Mouse (Mus musculus): Measurements from ENCODE around the gene Pfn1. TPM values are rescaled to one million over a fixed set of nuclear protein-coding genes. Genes with fewer than 3 reads are reported as not detected.

The Pfn1 gene
- total RNA-seq (2021) = 100 to 1,000 TPM; 465 to 491 TPM
- long read RNA-seq, experiment 1, transcript Pfn1-201 (3 exons, 861 nt) = major isoform, 235 of 295 reads
- long read RNA-seq, experiment 1, partial matches to known transcripts = 10 of 295 reads
- long read RNA-seq, experiment 1, other reads (novel, unspliced or antisense) = 48 of 295 reads
- long read RNA-seq, experiment 2, transcript Pfn1-201 (3 exons, 861 nt) = major isoform, 186 of 253 reads
- long read RNA-seq, experiment 2, partial matches to known transcripts = 5 of 253 reads
- long read RNA-seq, experiment 2, other reads (novel, unspliced or antisense) = 62 of 253 reads

- peak; percentile 80 for DNase-seq
These were observed at the start of gene Pfn1 for GRCm38 (mm10) chr11:70654198-70654922. Gene Pfn1, minus strand, starts transcription at chr11:70654644.

DNA sequence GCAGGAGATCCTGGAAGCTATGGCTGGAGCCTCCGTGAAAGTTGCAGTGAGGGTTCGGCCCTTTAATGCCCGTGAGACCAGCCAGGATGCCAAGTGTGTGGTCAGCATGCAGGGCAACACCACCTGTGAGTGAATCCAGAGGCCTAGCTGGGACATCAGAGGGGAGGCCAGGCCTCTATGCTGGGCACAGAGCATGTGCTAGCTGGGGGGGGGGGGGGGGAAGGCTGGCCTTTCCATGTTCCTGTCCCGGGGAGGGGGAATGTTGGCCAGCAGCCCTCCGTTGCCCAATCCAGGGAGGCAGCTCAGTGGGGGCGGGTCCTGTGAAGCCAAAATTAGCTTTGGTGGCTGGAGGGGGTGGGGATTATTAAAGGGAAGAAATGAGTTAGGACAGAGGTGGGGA, 48.3 kb upstream of the Pfn1 start:
- DNase-seq = peak; percentile 41

DNA sequence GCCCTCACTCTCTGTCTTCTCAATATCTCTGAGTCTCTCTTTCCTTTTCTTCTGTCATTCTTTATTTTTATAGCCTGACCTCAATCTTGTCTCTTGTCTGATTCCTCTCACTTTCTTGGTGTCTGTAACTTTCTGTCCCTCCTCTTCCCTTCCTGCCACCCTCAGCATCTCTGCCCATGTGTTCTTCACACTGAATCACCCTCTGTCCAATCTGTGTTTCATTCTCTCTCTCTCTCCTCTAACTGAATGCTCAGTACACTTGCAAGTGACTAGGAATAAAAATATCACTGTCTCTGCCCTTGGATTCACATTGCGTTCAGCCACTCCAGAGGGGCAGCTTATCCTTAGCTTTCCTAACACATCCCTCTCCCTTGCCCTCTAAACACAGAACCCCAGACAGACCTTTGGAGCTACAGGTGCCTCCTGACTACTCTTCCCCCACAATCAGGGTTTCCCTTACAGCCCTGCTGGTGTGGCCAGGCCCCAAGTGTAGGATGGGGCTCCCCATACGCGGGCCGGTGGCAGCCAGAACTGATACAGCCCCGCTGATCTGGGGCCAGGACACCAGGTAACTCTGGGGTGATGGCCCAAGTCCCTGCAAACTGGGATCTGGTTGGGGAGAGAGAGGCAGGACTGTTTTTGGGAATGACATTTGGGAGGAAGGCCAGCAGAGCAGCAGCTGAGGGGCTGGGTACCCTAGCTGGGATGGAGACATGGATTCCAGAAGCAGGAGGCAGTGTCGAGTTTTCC, 47.7 kb upstream of the Pfn1 start:
- no peak for DNase-seq

- DNase-seq = no peak
These were observed 46.9 kb upstream of the Pfn1 start for GRCm38 (mm10) chr11:70701221-70701955.

GRCm38 (mm10) chr11:70700613-70701012, 46.2 kb upstream of the Pfn1 start:
- peak; percentile 81 for DNase-seq

DNA sequence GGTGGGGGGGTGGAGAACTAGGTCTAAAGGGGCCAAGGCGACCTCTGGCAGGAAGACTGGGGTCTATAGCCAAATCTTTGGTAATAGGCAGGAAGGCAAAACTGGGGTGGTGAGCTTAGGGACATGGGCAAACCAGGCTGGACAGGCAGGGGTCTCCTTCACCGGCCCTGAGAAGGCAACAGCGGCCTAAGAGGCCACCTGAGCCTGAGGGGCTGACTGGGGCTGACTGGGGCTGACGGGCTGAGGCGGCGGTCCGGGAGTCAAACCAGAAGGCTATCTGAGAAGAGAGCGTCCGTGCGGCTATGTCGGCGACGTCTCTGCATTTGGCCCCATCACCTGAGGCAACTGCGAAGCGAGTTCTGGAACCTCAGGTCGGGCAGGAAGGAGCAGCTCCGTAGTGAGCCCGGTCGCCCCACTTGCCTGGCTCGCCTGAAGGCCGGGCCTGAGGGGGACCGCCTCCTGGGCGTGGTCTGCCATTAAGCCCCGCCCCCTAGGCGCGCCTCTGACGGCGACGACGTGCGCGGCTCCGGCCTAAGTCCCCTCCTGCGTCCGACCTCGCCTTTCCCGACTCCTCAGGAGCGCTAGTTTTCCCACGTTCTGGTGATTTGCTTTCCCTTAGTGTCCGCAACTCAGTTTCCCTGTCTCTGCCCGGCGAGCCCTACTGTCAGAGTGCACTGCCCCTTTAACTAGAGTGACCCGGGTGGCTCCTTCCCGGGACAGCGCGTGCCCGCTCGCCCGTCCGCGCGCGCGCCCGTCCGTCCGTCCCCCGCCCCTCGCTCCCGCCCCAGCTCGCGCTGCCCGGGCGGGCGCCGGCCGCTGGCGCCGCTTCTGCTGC, 45.5 kb upstream of the Pfn1 start, which contains the start of the genes Inca1 and Kif1c:
TSS of gene Inca1 (minus strand) at position 434 of the 835 bp plus-strand sequence.
TSS of gene Kif1c (plus strand) at position 827 of the 835 bp plus-strand sequence.
- DNase-seq = peak; percentile 98

DNA sequence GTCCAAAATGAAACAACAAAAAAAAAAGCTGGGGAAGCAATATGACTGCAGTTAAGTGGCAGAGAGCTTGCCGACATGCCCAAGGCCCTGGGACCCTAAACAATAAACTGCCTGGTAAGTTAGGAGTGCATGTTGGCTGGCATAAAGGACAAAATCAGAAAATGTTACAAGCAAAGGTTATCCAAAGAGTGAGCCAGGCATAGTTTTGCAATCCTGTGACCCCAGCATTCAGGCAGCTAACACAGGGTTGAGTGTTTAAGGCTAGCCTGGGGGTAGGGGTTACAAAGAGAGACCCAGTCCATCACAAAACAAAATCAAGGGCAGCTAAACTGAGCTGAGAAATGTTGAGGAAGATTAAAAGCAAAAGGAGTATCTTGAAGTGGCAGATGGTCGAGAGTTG, 44.6 kb upstream of the Pfn1 start:
- DNase-seq = no peak

DNA sequence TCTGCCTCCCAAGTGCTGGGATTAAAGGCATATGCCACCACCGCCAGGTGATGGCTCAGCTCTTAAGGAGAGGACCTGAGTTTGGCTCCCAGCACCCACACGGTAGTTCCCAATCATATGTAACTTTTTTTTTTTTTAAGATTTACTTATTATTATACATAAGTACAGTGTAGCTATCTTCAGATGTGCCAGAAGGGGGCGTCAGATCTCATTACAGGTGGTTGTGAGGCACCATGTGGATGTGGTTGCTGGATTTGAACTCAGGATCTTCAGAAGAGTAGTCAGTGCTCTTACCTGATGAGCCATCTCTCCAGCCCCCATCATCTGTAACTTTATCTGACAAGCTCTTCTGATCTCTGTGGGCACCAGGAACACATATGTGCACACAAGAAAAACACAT, 42.9 kb upstream of the Pfn1 start:
- no peak for DNase-seq

- DNase-seq = no peak
These were observed 39.1 kb upstream of the Pfn1 start for GRCm38 (mm10) chr11:70693504-70693903.

DNA sequence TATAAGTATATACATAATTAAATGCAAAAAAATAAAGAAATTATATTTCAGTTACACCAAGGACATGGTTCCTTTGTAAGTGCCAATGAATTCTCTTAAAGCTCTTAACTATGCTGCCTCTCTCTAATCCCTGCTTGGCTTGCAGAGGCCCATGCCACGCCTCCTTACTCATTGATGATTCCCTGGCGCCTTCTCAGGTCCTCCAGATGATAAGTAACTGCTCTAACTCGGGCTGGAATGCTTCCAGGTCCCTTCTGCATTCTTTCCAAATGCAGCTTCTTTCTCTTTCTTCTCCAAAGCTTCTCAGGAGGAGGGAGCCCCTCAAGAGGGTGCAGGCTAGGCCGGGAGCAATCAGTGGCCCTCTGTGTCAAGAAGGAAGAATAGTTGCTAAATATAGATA, 35.1 kb upstream of the Pfn1 start:
- no peak for DNase-seq

DNA sequence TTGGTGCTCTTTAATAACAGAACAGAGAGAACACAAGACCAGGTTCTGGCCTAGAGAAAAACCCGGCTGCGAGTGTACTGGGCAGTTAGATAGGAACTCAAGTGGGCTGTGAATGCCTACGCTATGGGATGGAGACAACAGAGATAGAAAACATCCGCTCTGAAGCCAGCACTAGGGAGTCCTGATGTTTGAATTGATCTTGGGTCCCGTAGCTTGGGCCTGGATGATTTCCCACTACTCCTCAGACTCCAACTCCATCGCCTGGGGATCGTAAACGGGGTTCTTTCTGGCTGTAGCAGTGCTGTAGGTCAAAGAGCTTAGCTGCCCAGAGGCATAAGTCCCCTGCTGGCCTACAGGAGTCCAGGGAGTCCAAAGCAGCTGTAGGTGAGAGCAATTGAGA, 33.9 kb upstream of the Pfn1 start:
- no peak for DNase-seq

- peak; percentile 90 for DNase-seq
These were observed 33.3 kb upstream of the Pfn1 start, which contains the start of gene Camta2 for GRCm38 (mm10) chr11:70687601-70688199. Gene Camta2, minus strand, starts transcription at chr11:70688105.

DNA sequence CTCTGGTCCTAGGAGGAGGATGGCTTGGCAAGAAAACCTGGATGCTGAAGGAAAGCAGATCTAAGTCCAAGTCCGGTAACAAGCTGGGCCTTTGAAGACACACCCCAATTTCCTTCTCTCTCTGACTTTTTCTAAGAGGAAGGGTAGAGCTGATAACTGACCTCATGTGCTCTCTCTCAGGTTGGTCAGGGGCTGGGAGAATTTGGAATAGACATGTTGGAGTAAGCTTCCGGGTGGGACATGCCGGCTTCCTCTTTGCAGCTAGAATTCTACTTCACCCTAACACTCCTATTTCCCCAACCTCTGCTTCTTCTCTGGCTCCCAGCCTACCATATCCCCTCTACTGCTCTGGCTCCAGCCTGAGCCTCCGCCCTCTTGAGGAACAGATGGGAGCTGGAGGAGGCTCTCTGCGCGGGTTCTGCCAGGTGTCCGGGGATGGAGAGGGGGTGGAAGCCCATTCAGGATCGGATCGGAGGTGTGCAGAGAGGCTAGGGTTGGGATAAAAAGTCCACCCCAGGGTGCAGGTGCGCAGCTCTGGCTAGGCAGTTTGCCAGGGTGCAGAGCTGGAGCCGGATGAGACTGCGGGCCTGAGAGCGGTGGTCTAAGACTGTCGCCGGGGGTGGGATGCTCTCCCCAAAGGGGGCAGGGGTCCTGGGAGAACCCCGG, 32.6 kb upstream of the Pfn1 start:
- DNase-seq = peak; percentile 47

- no peak for DNase-seq
These were observed 29.2 kb upstream of the Pfn1 start for GRCm38 (mm10) chr11:70683640-70684039.

DNA sequence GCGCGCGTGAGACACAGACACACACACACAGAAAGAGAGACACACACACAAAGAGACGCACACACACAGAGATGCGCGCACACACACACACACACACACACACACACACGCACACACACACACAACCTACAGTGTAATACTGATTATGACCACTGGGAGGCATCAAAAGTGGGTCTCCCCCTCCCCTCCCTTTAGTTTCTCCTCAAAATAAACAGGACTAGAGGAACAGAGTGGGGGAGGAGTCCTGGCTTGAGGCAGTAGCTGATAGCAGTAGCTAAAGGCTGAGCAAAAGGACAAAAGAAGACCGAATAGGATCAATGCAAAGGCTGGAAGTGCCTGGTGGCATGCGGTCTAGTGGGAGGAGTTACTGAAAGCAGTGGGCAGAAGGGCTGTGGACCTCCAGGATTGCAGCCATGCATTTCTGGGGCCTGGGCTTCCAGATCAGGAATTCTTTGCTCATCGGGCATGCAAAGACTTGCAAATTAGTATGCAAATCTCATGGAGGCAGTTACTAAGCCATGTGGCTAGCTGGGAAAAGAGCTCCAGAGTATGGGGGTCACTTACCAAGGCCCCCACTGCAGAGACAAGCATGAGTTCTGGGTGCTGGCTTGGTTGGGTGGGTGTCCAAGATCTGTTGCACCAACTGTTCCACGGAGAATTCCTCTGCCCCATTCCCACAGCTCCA, 27.6 kb upstream of the Pfn1 start:
- DNase-seq = no peak

DNA sequence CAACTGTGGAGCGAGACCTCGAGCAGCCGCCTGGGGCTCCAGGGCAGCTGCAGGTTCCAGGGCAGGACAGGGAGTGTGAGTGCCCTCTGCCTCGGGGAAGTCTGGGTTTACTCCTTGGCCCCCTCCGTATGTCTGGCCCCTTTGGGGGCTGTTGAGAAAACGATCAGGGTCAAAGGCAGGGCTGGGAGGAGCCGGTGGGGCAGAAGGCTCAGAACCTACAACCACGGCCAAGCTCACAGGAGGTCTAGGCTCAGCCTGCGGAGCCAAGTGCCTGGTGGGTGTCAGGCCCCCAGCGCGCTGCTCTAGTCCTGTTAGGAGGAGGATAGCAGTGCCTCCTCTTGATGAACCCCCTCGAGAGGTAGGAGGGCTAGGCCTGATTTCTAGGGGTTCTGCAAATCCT, 26.7 kb upstream of the Pfn1 start:
- no peak for DNase-seq

- no peak for DNase-seq
These were observed 25.4 kb upstream of the Pfn1 start for GRCm38 (mm10) chr11:70679894-70680293.

- DNase-seq = no peak
These were observed 24.9 kb upstream of the Pfn1 start for GRCm38 (mm10) chr11:70679361-70679760.

GRCm38 (mm10) chr11:70678576-70678975, 24.1 kb upstream of the Pfn1 start:
- DNase-seq = no peak

DNA sequence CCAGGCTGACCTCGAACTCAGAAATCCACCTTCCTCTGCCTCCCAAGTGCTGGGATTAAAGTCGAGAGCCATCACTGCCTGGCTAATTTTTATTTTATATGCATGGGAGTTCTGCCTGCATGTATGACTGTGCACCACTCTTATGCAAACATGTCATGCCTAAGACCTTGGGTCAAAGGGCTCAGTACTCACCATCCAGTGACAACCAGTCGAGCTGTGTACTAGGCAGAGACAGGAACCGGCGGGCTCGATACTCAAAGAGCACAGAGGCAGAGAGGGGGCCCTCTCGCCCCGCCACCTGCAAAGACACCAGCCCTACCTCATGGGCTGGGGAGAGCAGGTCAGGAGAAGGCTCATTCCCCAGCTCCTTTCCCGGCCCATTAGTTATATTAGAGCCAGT, 23.6 kb upstream of the Pfn1 start:
- DNase-seq = no peak

All from gastrocnemius, postnatal 10 days (tissue).